Mouse (Mus musculus) G1E (cell line): ENCODE measurements at regions not wholly inside any gene's neighbourhood (a gene's known extent, or its start where the extent isn't known, plus 50 kb on each side); places are given as distances from the start of the nearest gene placed in this dataset.

ENCODE experiments used
- ATAC-seq: 2 replicates; pipeline ENCODE4 v1.8.0; 2016; ENCODE audit warnings: mild to moderate bottlenecking; ENCODE audit not compliant: insufficient number of reproducible peaks, poor library complexity, low FRiP score, severe bottlenecking; ENCODE audit errors: extremely low read depth
- DNase-seq: peaks from one replicate; pipeline ENCODE4 v3.0.0; 2012; ENCODE audit warnings: low spot score
- H3K27me3 ChIP-seq: 2 replicates; pipeline ENCODE4 v1.6.1; 2012; ENCODE audit warnings: mild to moderate bottlenecking, low read length, inconsistent platforms; ENCODE audit not compliant: insufficient read depth
- H3K36me3 ChIP-seq: replicated peaks from 2 replicates; pipeline ENCODE3; 2012; ENCODE audit warnings: mild to moderate bottlenecking, inconsistent platforms
- H3K4me1 ChIP-seq: 2 replicates; pipeline ENCODE4 v1.6.1; 2012; ENCODE audit warnings: low read depth, low read length, inconsistent platforms, mixed read lengths; ENCODE audit not compliant: insufficient read depth
- H3K4me3 ChIP-seq: 2 replicates; pipeline ENCODE4 v1.5.1; 2012; ENCODE audit warnings: low read depth, mild to moderate bottlenecking, inconsistent platforms, low read length, moderate library complexity, mixed read lengths
- H3K9me3 ChIP-seq: replicated peaks from 2 replicates; pipeline ENCODE4 v1.6.1; 2012; ENCODE audit warnings: inconsistent platforms
- CTCF ChIP-seq: IDR thresholded peaks from 2 replicates; pipeline ENCODE4 v1.5.1; 2012; ENCODE audit warnings: low read depth, low read length, inconsistent platforms, mixed read lengths
- GATA1 ChIP-seq: IDR thresholded peaks from 2 replicates; pipeline ENCODE4 v1.6.1; 2012; ENCODE audit warnings: borderline replicate concordance, low read length, inconsistent platforms, mixed read lengths
- GATA2 ChIP-seq: IDR thresholded peaks from 2 replicates; pipeline ENCODE4 v1.6.1; 2012; ENCODE audit warnings: low read depth, low read length, inconsistent platforms, borderline replicate concordance
- POLR2AphosphoS5 ChIP-seq: IDR thresholded peaks from 2 replicates; pipeline ENCODE4 v1.6.1; 2012; ENCODE audit warnings: low read depth, low read length, inconsistent platforms; ENCODE audit not compliant: insufficient replicate concordance
- TAL1 ChIP-seq: conservative IDR thresholded peaks from 2 replicates; pipeline ENCODE4 v1.6.1; 2012; ENCODE audit warnings: low read depth, low read length, inconsistent platforms, mixed read lengths

DNA sequence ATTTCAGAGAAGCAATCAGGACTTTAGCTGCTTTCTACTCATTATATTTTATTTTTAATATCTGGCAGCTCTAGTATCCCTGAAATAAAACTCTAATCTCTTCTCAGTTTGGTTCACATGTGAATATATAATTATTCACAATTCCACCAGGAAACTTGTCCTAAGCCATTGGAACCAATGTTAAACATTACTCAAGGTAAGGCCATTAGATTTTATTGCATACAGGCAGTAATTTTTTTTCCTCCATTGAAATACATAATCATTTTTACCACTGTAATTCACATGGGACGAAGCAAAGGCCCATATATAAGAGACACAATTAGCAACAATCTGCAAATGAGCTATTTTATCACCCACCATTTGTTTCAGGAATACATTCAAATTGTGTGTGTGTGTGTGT, 419.8 kb downstream of the Lipi start:
- Histone ChIP-seq H3K4me1 (no peaks in the 10 kb centered on the region), H3K9me3 (no peaks in the 10 kb centered on the region), H3K27me3 (no peaks in the 10 kb centered on the region), H3K36me3 (no peaks in the 10 kb centered on the region), H3K4me3 (no peak overlapping the region)
- no peak for ATAC-seq
- DNase-seq: no peak
- TF ChIP-seq POLR2AphosphoS5 (no peak), GATA2 (no peak), CTCF (no peak), TAL1 (no peak), GATA1 (no peak)

GRCm38 (mm10) chr16:75164969-75165726, 420.7 kb downstream of the Lipi start:
- Histone ChIP-seq H3K4me3 (no peak overlapping the region), H3K4me1 (no peaks in the 10 kb centered on the region), H3K27me3 (no peaks in the 10 kb centered on the region), H3K9me3 (no peaks in the 10 kb centered on the region), H3K36me3 (no peaks in the 10 kb centered on the region)
- TF ChIP-seq POLR2AphosphoS5 (no peak), CTCF (no peak), GATA2 (no peak), GATA1 (no peak), TAL1 (no peak)
- ATAC-seq (no peak), DNase-seq (no peak)

GRCm38 (mm10) chr16:75159740-75160139, 426.1 kb downstream of the Lipi start:
- no peaks in the 10 kb centered on the region for H3K9me3 ChIP-seq
- TF ChIP-seq GATA2: no peak
- no peak for TF ChIP-seq POLR2AphosphoS5
- no peak for TF ChIP-seq CTCF
- no peak for TF ChIP-seq GATA1
- TF ChIP-seq TAL1: no peak
- H3K36me3 ChIP-seq: no peaks in the 10 kb centered on the region
- no peaks in the 10 kb centered on the region for H3K27me3 ChIP-seq
- H3K4me1 ChIP-seq: no peaks in the 10 kb centered on the region
- no peak for DNase-seq
- H3K4me3 ChIP-seq: no peak overlapping the region
- ATAC-seq: no peak

DNA sequence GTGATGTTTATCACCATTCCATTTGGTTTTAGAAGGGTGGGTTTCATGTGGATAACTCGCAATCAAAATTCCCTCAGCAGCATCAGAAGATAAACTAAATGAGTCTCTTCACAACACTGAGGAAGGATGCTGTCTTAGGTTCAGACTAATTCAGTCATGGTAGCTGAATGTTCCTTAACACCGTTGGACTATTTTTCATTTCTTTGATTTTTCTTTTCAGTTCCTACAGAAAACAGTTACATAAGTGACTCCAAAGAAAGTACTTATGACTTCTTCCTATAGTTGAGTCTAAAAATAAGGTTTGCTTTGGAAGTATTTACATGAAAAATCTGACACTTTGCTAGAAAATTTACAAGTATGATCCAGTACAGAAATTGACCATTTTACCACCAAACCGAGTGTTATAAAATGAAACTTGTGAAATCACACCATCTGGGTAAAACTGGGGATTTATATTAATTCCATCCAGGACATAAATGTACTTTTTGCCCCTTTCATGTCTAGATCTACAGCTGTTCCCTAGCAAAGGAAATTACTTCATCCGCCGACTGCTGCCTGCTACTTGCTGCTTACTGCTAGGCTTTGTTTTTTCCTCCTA, 430.3 kb downstream of the Lipi start:
- ATAC-seq (no peak), DNase-seq (no peak)

More for the DNA sequence above, 430.3 kb downstream of the Lipi start:
- Histone ChIP-seq H3K27me3 (no peaks in the 10 kb centered on the region), H3K4me1 (no peaks in the 10 kb centered on the region), H3K9me3 (no peaks in the 10 kb centered on the region), H3K4me3 (no peak overlapping the region), H3K36me3 (no peaks in the 10 kb centered on the region)
- TF ChIP-seq POLR2AphosphoS5: no peak
